Mouse (Mus musculus): ENCODE data around the gene Itga5. TPM values are rescaled to one million over a fixed set of nuclear protein-coding genes. Genes with fewer than 3 reads are reported as not detected.

Itga5 gene
- polyA plus RNA-seq, 1 experiment from 2014 or later: 66.4 TPM

DNA sequence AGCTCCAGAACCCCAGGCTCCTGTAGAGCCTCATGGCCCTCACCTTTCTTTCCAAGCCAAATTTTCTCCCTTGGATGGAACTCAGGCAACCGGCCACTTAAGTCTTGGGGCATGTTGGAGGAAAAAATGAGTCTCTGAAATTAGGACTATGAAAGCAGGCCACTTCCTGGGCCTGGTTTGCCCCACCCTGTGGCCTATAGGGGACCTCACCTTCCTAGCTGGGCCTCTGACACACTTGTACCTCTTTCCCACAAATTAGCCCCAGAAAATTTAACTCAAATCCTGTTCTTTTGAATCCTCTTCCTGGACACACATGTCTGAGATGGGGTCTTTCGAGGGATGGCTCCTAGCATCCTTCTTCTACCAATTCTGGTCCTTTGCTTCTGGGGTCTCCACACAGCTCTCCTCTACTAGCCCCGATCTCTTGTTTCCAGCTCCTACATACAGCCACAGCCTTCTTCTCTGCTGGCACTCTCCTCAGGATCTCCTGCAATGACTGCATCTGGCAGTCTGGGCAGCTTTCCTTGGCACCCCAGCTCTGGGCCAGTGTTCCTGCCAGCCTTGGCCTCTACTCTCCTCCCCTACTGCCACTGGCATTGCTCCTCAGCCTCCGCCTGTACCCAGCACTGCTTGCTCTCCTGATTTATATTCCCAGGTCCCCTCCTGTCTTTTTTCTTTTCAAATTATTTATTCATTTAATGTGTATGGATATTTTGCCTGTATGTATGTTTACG, 6.5 kb downstream of the Itga5 start:
- Histone ChIP-seq H3K4me1 (ENCODE audit: control insufficient read depth, insufficient read depth, low read length) (peaks cover 71% of the 10 kb centered on the region), H3K27me3 (ENCODE audit: control insufficient read depth, insufficient read depth, low read length) (no peaks in the 10 kb centered on the region), H3K4me2 (peak overlapping the region; percentile 37; the same call in 1 of the 2 replicates), H3K4me3 (ENCODE audit: low read depth, low read length) (no peak overlapping the region), H3K9ac (ENCODE audit: low read depth, low read length) (no peak overlapping the region), H3K27ac (ENCODE audit: low read depth, low read length) (peak overlapping the region; percentile 82), H3K36me3 (ENCODE audit: control insufficient read depth, insufficient read depth, low read length) (peaks cover 5% of the 10 kb centered on the region; the same call in 1 of the 2 replicates), H3K9me3 (replicated peaks; ENCODE audit: control insufficient read depth, low read length) (no peaks in the 10 kb centered on the region)
- no peak for ATAC-seq (replicated peaks; ENCODE audit: insufficient number of reproducible peaks, low FRiP score, low TSS enrichment)
- 86% methylated on average over 5 of the region's 5 CpGs for WGBS (ENCODE audit: insufficient replicate concordance)

DNA sequence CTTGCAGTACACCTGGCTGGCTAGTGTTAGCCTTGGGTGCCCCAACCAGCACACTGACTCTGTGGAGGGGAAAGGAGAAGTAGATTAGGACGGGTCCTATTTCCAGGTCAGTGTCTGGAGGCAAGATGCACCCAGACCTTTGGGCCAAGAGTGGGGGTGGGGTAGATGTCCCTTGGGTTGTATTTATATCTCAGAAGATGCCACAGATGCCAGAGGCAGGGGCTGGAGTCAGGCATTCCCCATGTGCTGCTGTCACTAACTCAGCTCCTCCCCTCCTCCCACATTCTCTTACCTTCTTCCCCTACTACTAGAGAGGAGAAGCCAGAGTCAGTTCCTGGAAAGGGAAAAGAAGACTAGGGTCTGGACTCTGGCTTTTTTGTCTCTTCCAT, 7.4 kb downstream of the Itga5 start:
- H3K36me3 ChIP-seq (ENCODE audit: control insufficient read depth, insufficient read depth, low read length): peaks cover 6% of the 10 kb centered on the region
- no peak overlapping the region for H3K9ac ChIP-seq (ENCODE audit: low read depth, low read length)
- peaks cover 70% of the 10 kb centered on the region for H3K4me1 ChIP-seq (ENCODE audit: control insufficient read depth, insufficient read depth, low read length)
- no peak overlapping the region for H3K4me3 ChIP-seq (ENCODE audit: low read depth, low read length)
- 22% methylated on average over 1 of the region's 1 CpGs for WGBS (ENCODE audit: insufficient replicate concordance)
- no peaks in the 10 kb centered on the region for H3K27me3 ChIP-seq (ENCODE audit: control insufficient read depth, insufficient read depth, low read length)
- peak overlapping the region; percentile 37; the same call in 1 of the 2 replicates for H3K4me2 ChIP-seq
- no peaks in the 10 kb centered on the region for H3K9me3 ChIP-seq (replicated peaks; ENCODE audit: control insufficient read depth, low read length)
- ATAC-seq (replicated peaks; ENCODE audit: insufficient number of reproducible peaks, low FRiP score, low TSS enrichment): peak; percentile 37; the same call in 1 of the 2 replicates
- peak overlapping the region; percentile 82 for H3K27ac ChIP-seq (ENCODE audit: low read depth, low read length)

DNA sequence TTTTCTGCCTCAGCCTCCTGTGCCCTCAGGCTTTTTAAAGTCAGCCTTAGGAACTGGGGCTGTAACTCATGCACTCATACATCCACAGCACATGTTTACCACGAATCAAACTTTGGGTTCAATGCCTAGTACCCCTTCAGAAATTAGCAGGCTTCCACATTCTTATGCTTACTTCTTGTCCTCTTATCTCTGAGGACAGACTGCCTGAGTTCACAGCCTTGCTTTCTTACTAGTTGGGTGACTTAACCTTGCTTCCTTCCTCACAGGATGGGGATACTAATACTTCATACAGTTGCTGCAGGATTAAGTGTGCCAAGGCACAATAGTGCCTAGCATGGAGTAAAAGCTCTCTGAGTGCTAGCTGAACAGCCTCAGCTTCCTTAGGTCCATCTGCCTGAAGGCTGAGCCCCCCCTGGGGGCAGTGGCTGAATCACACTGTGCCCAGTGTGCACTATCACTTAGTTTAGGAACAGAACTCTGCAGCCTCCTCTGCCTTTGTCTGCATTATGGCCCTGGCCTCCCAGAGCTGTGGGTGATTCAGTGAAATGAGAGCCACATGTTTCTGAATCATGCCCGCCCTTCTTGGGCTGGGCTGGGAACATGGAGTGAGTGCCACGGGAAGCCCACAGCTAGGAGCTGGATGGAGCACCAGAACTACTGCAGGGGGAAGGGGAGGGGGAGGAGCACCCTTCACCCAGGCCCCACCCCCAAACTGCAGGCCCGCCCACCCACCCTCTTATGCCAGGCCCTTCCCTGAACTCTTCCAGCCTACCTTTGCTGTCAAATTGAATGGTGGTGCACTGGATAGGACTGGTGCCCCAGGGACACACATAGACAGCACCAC, 8.1 kb downstream of the Itga5 start:
- Histone ChIP-seq H3K27ac (ENCODE audit: low read depth, low read length) (peak overlapping the region; percentile 82), H3K4me1 (ENCODE audit: control insufficient read depth, insufficient read depth, low read length) (peaks cover 65% of the 10 kb centered on the region), H3K4me3 (ENCODE audit: low read depth, low read length) (no peak overlapping the region), H3K27me3 (ENCODE audit: control insufficient read depth, insufficient read depth, low read length) (no peaks in the 10 kb centered on the region), H3K36me3 (ENCODE audit: control insufficient read depth, insufficient read depth, low read length) (peaks cover 12% of the 10 kb centered on the region), H3K4me2 (peak overlapping the region; percentile 37; the same call in 1 of the 2 replicates), H3K9ac (ENCODE audit: low read depth, low read length) (0 out of 2 replicates have a peak overlapping the region, but pooled peaks have one; percentile 52), H3K9me3 (replicated peaks; ENCODE audit: control insufficient read depth, low read length) (no peaks in the 10 kb centered on the region)
- ATAC-seq (replicated peaks; ENCODE audit: insufficient number of reproducible peaks, low FRiP score, low TSS enrichment): peak; percentile 55
- 30% methylated on average over 4 of the region's 4 CpGs for WGBS (ENCODE audit: insufficient replicate concordance)

DNA sequence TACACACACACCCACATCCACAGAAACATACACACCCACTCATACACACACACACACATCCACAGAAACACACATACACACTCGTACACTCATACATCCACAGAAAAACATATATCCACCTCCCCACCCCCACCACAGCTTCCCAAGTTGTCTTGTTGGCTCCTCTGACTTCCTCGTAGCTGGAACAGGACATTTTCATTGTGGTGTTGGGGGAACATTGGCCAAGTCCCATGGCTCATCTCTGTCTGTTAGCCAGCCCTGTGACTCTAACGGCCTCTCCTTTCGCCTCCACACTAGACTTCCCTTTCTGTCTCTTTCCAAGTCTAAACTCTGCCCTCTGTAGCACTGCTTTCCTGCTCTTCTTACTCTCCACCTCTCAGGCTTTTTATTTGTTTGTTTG, 8.7 kb downstream of the Itga5 start:
- peak overlapping the region; percentile 82 for H3K27ac ChIP-seq (ENCODE audit: low read depth, low read length)
- peaks cover 14% of the 10 kb centered on the region for H3K36me3 ChIP-seq (ENCODE audit: control insufficient read depth, insufficient read depth, low read length)
- H3K4me2 ChIP-seq: no peak overlapping the region
- no peaks in the 10 kb centered on the region for H3K27me3 ChIP-seq (ENCODE audit: control insufficient read depth, insufficient read depth, low read length)
- 76% methylated on average over 4 of the region's 4 CpGs for WGBS (ENCODE audit: insufficient replicate concordance)
- peaks cover 65% of the 10 kb centered on the region for H3K4me1 ChIP-seq (ENCODE audit: control insufficient read depth, insufficient read depth, low read length)
- no peaks in the 10 kb centered on the region for H3K9me3 ChIP-seq (replicated peaks; ENCODE audit: control insufficient read depth, low read length)
- H3K9ac ChIP-seq (ENCODE audit: low read depth, low read length): 0 out of 2 replicates have a peak overlapping the region, but pooled peaks have one; percentile 52
- no peak overlapping the region for H3K4me3 ChIP-seq (ENCODE audit: low read depth, low read length)
- ATAC-seq (replicated peaks; ENCODE audit: insufficient number of reproducible peaks, low FRiP score, low TSS enrichment): no peak

DNA sequence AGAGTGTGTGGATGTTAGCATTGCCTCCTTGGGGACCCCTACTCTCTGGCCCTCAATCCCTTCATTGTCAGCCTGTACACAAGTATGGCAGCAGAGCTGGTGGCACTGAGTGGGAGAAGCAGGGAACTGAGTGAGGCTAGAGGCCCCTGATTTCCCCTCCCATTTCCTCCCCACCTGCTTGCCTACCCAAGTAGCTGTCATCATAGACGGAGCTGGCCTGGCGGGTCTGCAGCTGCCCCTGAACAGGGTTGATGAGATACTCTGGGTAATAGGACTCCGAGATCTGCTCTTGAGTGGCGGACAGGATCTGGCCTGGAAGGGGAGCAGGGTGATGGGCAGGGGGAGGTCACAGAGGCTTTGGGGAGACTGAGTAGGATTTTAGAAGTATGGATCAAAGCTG, 10.4 kb downstream of the Itga5 start:
- Histone ChIP-seq H3K27ac (ENCODE audit: low read depth, low read length) (peak overlapping the region; percentile 94), H3K4me3 (ENCODE audit: low read depth, low read length) (no peak overlapping the region), H3K4me2 (no peak overlapping the region; the same call in 1 of the 2 replicates), H3K9me3 (replicated peaks; ENCODE audit: control insufficient read depth, low read length) (no peaks in the 10 kb centered on the region), H3K4me1 (ENCODE audit: control insufficient read depth, insufficient read depth, low read length) (peaks cover 52% of the 10 kb centered on the region), H3K9ac (ENCODE audit: low read depth, low read length) (peak overlapping the region; percentile 49), H3K36me3 (ENCODE audit: control insufficient read depth, insufficient read depth, low read length) (peaks cover 27% of the 10 kb centered on the region), H3K27me3 (ENCODE audit: control insufficient read depth, insufficient read depth, low read length) (no peaks in the 10 kb centered on the region)
- ATAC-seq (replicated peaks; ENCODE audit: insufficient number of reproducible peaks, low FRiP score, low TSS enrichment): no peak
- WGBS (ENCODE audit: insufficient replicate concordance): 50% methylated on average over 4 of the region's 4 CpGs

DNA sequence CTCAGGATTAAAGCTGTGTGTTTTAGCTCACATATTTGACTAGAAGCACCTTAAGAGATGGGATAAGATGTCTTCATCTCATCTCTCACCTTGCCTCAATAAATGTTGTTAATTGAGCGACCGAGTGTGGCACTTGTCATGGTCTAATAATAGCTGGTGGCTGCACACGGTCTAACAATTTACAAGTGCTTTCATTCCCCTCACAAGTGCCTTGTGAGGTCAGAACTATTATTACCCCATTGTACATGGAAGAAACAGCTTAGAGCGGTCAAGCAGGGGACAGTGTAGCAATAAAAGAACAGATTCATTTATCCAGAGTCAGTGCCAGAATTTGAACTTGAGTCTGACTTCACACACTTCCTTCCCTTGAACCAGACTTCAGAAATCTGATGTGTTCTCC, 11.1 kb downstream of the Itga5 start:
- H3K4me2 ChIP-seq: peak overlapping the region; percentile 14; the same call in 1 of the 2 replicates
- H3K4me3 ChIP-seq (ENCODE audit: low read depth, low read length): no peak overlapping the region; the same call in 1 of the 2 replicates
- H3K36me3 ChIP-seq (ENCODE audit: control insufficient read depth, insufficient read depth, low read length): peaks cover 34% of the 10 kb centered on the region
- H3K9ac ChIP-seq (ENCODE audit: low read depth, low read length): no peak overlapping the region; the same call in 1 of the 2 replicates
- H3K4me1 ChIP-seq (ENCODE audit: control insufficient read depth, insufficient read depth, low read length): peaks cover 52% of the 10 kb centered on the region
- ATAC-seq (replicated peaks; ENCODE audit: insufficient number of reproducible peaks, low FRiP score, low TSS enrichment): 0 out of 2 replicates have a peak, but pooled peaks have one; percentile 36
- 40% methylated on average over 4 of the region's 4 CpGs for WGBS (ENCODE audit: insufficient replicate concordance)
- H3K9me3 ChIP-seq (replicated peaks; ENCODE audit: control insufficient read depth, low read length): no peaks in the 10 kb centered on the region
- H3K27ac ChIP-seq (ENCODE audit: low read depth, low read length): peak overlapping the region; percentile 94
- H3K27me3 ChIP-seq (ENCODE audit: control insufficient read depth, insufficient read depth, low read length): no peaks in the 10 kb centered on the region

DNA sequence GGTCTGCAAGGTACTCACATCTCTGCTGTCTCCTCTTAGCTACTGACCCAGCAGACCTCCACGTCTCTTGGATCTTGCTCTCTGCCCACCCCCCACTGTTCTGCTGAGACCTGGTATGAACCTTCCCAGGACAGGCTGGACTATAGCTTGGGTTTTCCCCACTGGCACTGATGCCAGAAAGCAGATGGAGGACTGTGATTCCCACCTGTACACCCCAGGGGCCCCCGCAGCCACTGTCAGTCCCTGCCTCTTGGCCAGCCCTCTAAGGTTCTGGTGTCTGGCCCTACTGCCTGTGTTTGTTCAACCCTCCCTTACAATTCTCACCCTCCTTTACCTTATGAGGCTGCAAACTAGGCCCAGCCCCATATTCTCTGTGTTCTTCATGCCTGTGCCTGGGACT, 11.9 kb downstream of the Itga5 start:
- Histone ChIP-seq H3K4me2 (no peak overlapping the region), H3K4me1 (ENCODE audit: control insufficient read depth, insufficient read depth, low read length) (peaks cover 45% of the 10 kb centered on the region)

DNA sequence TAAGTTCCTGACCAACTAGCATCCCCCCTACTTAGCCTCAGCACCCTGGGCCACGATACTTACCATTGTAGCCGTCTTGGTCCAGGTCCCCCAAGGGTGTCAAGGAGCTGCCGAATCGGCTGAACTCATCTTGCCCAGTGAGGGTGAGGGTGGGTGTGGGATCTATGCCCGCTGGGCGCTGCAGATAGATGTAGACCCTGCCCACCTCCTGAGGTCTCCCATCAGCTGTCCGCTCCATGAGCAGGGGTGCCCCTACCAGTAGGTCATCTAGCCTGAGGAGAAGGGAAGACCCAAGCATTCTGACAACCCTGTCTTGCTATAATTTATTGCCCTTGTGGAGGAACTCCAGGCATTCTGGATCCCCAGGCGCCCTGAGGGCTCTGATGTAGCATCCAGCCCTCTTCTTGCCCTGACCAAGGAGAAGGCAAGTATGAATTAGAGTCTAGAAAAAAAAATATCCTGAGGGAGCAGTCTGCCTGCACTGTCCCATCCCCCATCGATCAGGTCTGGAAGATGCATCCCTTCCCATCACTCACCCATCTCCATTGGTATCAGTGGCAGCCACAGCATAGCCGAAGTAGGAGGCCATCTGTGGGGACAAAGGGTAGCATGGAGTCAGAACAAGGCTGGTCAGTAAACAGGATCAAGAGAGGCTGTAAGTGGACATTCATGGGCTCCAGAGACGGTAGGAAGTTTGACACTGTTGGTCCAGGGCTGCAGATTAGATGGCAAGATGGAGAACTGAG, 12.9 kb downstream of the Itga5 start:
- no peak overlapping the region for H3K27ac ChIP-seq (ENCODE audit: low read depth, low read length)
- no peak for ATAC-seq (replicated peaks; ENCODE audit: insufficient number of reproducible peaks, low FRiP score, low TSS enrichment)
- peaks cover 51% of the 10 kb centered on the region for H3K36me3 ChIP-seq (ENCODE audit: control insufficient read depth, insufficient read depth, low read length)
- peaks cover 35% of the 10 kb centered on the region for H3K4me1 ChIP-seq (ENCODE audit: control insufficient read depth, insufficient read depth, low read length)
- no peak overlapping the region for H3K9ac ChIP-seq (ENCODE audit: low read depth, low read length)
- no peaks in the 10 kb centered on the region for H3K27me3 ChIP-seq (ENCODE audit: control insufficient read depth, insufficient read depth, low read length)
- no peak overlapping the region for H3K4me2 ChIP-seq
- H3K9me3 ChIP-seq (replicated peaks; ENCODE audit: control insufficient read depth, low read length): no peaks in the 10 kb centered on the region
- no peak overlapping the region for H3K4me3 ChIP-seq (ENCODE audit: low read depth, low read length)
- 83% methylated on average over 11 of the region's 11 CpGs for WGBS (ENCODE audit: insufficient replicate concordance)

More for the DNA sequence above, 11.9 kb downstream of the Itga5 start:
- 87% methylated on average over 2 of the region's 2 CpGs for WGBS (ENCODE audit: insufficient replicate concordance)
- Histone ChIP-seq H3K27ac (ENCODE audit: low read depth, low read length) (peak overlapping the region; percentile 94; the same call in 1 of the 2 replicates), H3K9me3 (replicated peaks; ENCODE audit: control insufficient read depth, low read length) (no peaks in the 10 kb centered on the region), H3K27me3 (ENCODE audit: control insufficient read depth, insufficient read depth, low read length) (no peaks in the 10 kb centered on the region), H3K36me3 (ENCODE audit: control insufficient read depth, insufficient read depth, low read length) (peaks cover 41% of the 10 kb centered on the region), H3K9ac (ENCODE audit: low read depth, low read length) (peak overlapping the region; percentile 40; the same call in 1 of the 2 replicates), H3K4me3 (ENCODE audit: low read depth, low read length) (no peak overlapping the region)
- ATAC-seq (replicated peaks; ENCODE audit: insufficient number of reproducible peaks, low FRiP score, low TSS enrichment): no peak
